Mouse (Mus musculus) small intestine, adult 10 weeks (tissue): Measurements from ENCODE around the gene Ipmk. TPM values are rescaled to one million over a fixed set of nuclear protein-coding genes. Genes with fewer than 3 reads are reported as not detected.

Experiments
- polyA plus RNA-seq: library from polyadenylated mRNA; stranded (reverse); fragments of 350-450 nt; fragmentation: Illumina TruSeq; extraction: RNeasy Lipid Tissue Mini Kit (QIAGEN cat#74804); gene quantifications from one replicate; pipeline ENCODE4 v1.2.3, GENCODE M21; 2014; ENCODE audit warnings: low replicate concordance

Gene Ipmk
- polyA plus RNA-seq = 135 TPM

GRCm38 (mm10) chr10:71347509-71347949 is at the start of gene Ipmk:
Gene Ipmk (plus strand): TSS chr10:71347763.

DNA sequence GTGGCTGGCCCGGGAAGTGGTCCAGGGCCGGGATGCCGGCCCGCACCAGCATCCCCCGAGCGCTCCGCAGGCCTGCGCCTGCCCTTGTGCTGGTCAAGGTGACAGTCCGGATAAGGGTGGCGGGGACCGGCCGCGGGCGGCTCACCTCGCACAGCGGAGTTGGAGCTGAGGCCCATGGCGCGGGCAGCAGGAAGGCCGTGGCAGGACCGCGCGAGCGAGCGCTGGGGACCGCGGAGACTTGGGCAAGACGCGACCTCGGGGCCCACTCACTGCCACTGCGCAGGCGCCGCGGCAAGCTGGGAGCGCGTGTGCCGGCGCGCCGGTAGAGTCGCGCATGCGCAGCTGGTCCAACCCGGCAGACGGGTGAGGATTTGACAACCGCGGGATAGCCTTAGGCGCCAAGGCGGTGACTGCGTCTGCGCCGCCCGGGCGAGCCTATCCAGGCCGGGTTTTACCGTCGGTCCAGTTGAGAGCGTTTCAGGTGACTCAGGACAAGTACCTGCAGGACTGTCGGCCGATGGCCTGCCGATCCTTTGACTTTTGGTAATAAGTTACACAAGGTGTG is 2.9 kb upstream of the Ipmk start, which contains the start of gene Cisd1:
TSS of gene Cisd1 (minus strand) at position 376 of the 565 bp plus-strand sequence.

Other genes with a start within 250 kb of the Ipmk start
- 4.1 TPM for gene Bicc1, start 188.1 kb upstream of the Ipmk start, polyA plus RNA-seq
- gene Tfam, start 109.5 kb upstream of the Ipmk start, polyA plus RNA-seq = 197 TPM
- gene Ube2d1, start 62.5 kb upstream of the Ipmk start, polyA plus RNA-seq = 55.4 TPM
- gene Cisd1, start 2.8 kb upstream of the Ipmk start, polyA plus RNA-seq = 28.8 TPM